8 mouse cellular contexts compared by ENCODE assay signal in the genomic region with DNA sequence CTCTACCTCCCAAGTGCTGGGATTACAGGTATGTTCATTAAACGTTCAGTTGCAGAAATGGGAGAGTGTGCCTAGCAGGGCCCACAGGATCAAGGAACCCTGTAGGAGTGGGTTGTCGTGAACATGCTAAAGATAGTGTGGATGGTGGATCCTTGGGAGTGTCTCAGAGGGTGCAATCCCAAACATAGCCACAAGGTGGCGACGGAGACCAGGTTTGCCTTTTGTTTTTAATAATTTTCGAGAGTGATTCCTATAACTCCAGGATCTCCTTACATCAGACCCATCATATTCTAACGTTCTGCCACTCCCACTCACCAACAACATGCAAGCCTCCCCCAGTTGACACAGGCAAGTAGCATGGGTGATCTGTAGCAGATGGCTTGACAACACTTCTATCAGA. TPM values are rescaled to one million over a fixed set of nuclear protein-coding genes. Genes with fewer than 3 reads are reported as not detected.
DNase-seq lines count a peak whose midpoint lies in the region; ATAC-seq lines count a peak whose summit lies in the region.

No protein-coding gene starts in this region.

- WGBS in kidney, embryonic 16.5 days = 5% methylated on average over 6 of the region's 6 CpGs
- 3% methylated on average over 6 of the region's 6 CpGs for WGBS in midbrain, embryonic 15.5 days

- no peak overlapping the region for H3K9ac ChIP-seq in kidney, embryonic 16.5 days (replicated peaks; ENCODE audit: low read length)
- H3K9ac ChIP-seq in midbrain, embryonic 15.5 days = no peak overlapping the region

- H3K9me3 ChIP-seq in kidney, embryonic 16.5 days (ENCODE audit: low read length) = no peaks in the 10 kb centered on the region
- H3K9me3 ChIP-seq in midbrain, embryonic 15.5 days = no peaks in the 10 kb centered on the region

- no peak overlapping the region for H3K4me2 ChIP-seq in kidney, embryonic 16.5 days (replicated peaks; ENCODE audit: low read depth, low read length)
- H3K4me2 ChIP-seq in midbrain, embryonic 15.5 days = no peak overlapping the region

- H3K4me1 ChIP-seq in kidney, embryonic 16.5 days (ENCODE audit: insufficient read depth, low read length) = peaks cover 18% of the 10 kb centered on the region
- no peaks in the 10 kb centered on the region for H3K4me1 ChIP-seq in midbrain, embryonic 15.5 days

- peak; percentile 91 for DNase-seq in kidney, adult 18-20 months
- DNase-seq in cerebellum, adult 8-10 months = peak; percentile 91
- DNase-seq in left cerebral cortex, postnatal 4 days = peak; percentile 77
- DNase-seq in spleen, adult 18-20 months = peak; percentile 47 to 78

- H3K27ac ChIP-seq in kidney, embryonic 16.5 days (ENCODE audit: low read length) = no peak overlapping the region
- H3K27ac ChIP-seq in midbrain, embryonic 15.5 days = no peak overlapping the region

- no peak for ATAC-seq in kidney, embryonic 16.5 days (ENCODE audit: low FRiP score, low TSS enrichment)
- ATAC-seq in frontal cortex, adult (ENCODE audit: low TSS enrichment) = peak; percentile 55
- ATAC-seq in inflammation-experienced regulatory T-cells, adult 6 months = peak; percentile 63
- ATAC-seq in midbrain, embryonic 15.5 days (replicated peaks) = peak; percentile 59

- H3K36me3 ChIP-seq in kidney, embryonic 16.5 days (ENCODE audit: insufficient read depth, low read length) = no peaks in the 10 kb centered on the region
- no peaks in the 10 kb centered on the region for H3K36me3 ChIP-seq in midbrain, embryonic 15.5 days (replicated peaks)

- H3K4me3 ChIP-seq in kidney, embryonic 16.5 days (ENCODE audit: low read length) = no peak overlapping the region
- no peak overlapping the region for H3K4me3 ChIP-seq in midbrain, embryonic 15.5 days

- intact Hi-C loops in left cerebral cortex, postnatal 4 days (cut with DNase I) = loop anchor here (2.0 kb wide), 1 partner anchor 118 kb away; no protein-coding TSS in a partner anchor

- no peaks in the 10 kb centered on the region for H3K27me3 ChIP-seq in kidney, embryonic 16.5 days (ENCODE audit: insufficient read depth, low read length)
- no peaks in the 10 kb centered on the region for H3K27me3 ChIP-seq in midbrain, embryonic 15.5 days (replicated peaks)

RNA-seq across cellular contexts. Expression of gene Plxnd1, which starts 15.7 kb away (rescaled TPM):
- 55.5 and 62.4 TPM in 2 replicates for polyA plus RNA-seq in kidney, embryonic 16.5 days (2015; fragmentation: Nextera tagmentation; extraction: Ambion mirVana)
- 10 to 100 TPM in 1 of 3 experiments, 1 to 10 TPM in 2; 7.4 to 12.5 (median 8.0) TPM for polyA plus RNA-seq in inflammation-experienced regulatory T-cells, adult 6 months (2017; shearing (Covaris generic))
- 100 to 1,000 TPM; 167 to 181 TPM for total RNA-seq in left cerebral cortex, postnatal 4 days (2021)
- 8.0 and 8.3 TPM in 2 replicates for polyA plus RNA-seq in midbrain, embryonic 15.5 days (2015; fragmentation: Nextera tagmentation; extraction: Ambion mirVana)
